Mouse (Mus musculus) myocyte (in vitro differentiated cells): ENCODE results near the gene Zfp709.
"Not testable (repeated sequence)": the region's sequence is repeated elsewhere in the genome, so short reads cannot be mapped to it uniquely, and the experiment has no call there.

ENCODE experiments used
- E2F4 ChIP-seq: IDR thresholded peaks from one replicate; pipeline ENCODE4 v1.6.1; 2011; ENCODE audit warnings: mild to moderate bottlenecking, control low read depth, moderate library complexity; ENCODE audit not compliant: insufficient read depth
- MAX ChIP-seq: IDR thresholded peaks from one replicate; pipeline ENCODE4 v1.6.1; 2011; ENCODE audit warnings: low read depth, mild to moderate bottlenecking, control low read depth
- MYOD1 ChIP-seq, 3 experiments: IDR thresholded peaks; one replicate each; pipeline ENCODE4 v1.6.1; 2011; ENCODE audit warnings: control low read depth in 2 of 3, low read depth in 2 of 3, mild to moderate bottlenecking in 2 of 3, moderate library complexity in 1 of 3; ENCODE audit not compliant: insufficient read length in 2 of 3, control insufficient read depth in 1 of 3
- MYOG ChIP-seq, 3 experiments: IDR thresholded peaks; one replicate each; pipeline ENCODE4 v1.6.1; 2011; ENCODE audit warnings: control low read depth in 2 of 3, low read depth in 2 of 3, mild to moderate bottlenecking in 2 of 3; ENCODE audit not compliant: insufficient read length in 2 of 3, control insufficient read depth in 1 of 3, insufficient read depth in 1 of 3
- POLR2A ChIP-seq: IDR thresholded peaks from one replicate; pipeline ENCODE4 v1.6.1; 2011; ENCODE audit warnings: low read depth, mild to moderate bottlenecking, control low read depth, moderate library complexity; ENCODE audit not compliant: insufficient read length
- POLR2AphosphoS2 ChIP-seq: IDR thresholded peaks from one replicate; pipeline ENCODE4 v1.6.1; 2011; ENCODE audit warnings: low read depth, control low read depth; ENCODE audit not compliant: insufficient read length
- TCF12 ChIP-seq: IDR thresholded peaks from one replicate; pipeline ENCODE4 v1.6.1; 2011; ENCODE audit warnings: mild to moderate bottlenecking, control low read depth; ENCODE audit not compliant: poor library complexity, insufficient read depth, severe bottlenecking
- TCF3 ChIP-seq: IDR thresholded peaks from one replicate; pipeline ENCODE4 v1.6.1; 2011; ENCODE audit warnings: low read depth, control low read depth; ENCODE audit not compliant: insufficient read length
- USF1 ChIP-seq: IDR thresholded peaks from one replicate; pipeline ENCODE4 v1.6.1; 2011; ENCODE audit warnings: low read depth, mild to moderate bottlenecking, control low read depth, moderate library complexity

GRCm38 (mm10) chr8:71845993-71846483, 35.8 kb upstream of the Zfp709 start:
- not testable (repeated sequence) for TF ChIP-seq POLR2A; E2F4; MYOD1 (IDR thresholded peaks at IDR 0.05; ENCODE audit: control insufficient read depth in 1 of 3, insufficient read length in 2 of 3, low read depth in 2 of 3); MAX; POLR2AphosphoS2; TCF12; MYOG (IDR thresholded peaks at IDR 0.05; ENCODE audit: control insufficient read depth in 1 of 3, insufficient read depth in 1 of 3, insufficient read length in 2 of 3, low read depth in 2 of 3); USF1; TCF3
